Mouse (Mus musculus): Measurements from ENCODE around the gene Olfr1087.
"Not testable (repeated sequence)": the region's sequence is repeated elsewhere in the genome, so short reads cannot be mapped to it uniquely, and the experiment has no call there.

The Olfr1087 gene

GRCm38 (mm10) chr2:86698295-86698694, at the start of gene Olfr1087:
Olfr1087 (minus strand) TSS chr2:86698395.
- DNase-seq (ENCODE audit: low spot score in 2 of 2) = no peak

- DNase-seq (ENCODE audit: low spot score in 2 of 2) = no peak
Measured at GRCm38 (mm10) chr2:86733601-86734000, 35.4 kb upstream of the Olfr1087 start, which contains the start of gene Olfr1089. Olfr1089 (minus strand) TSS chr2:86733701.

GRCm38 (mm10) chr2:86679992-86680391, 18.2 kb downstream of the Olfr1087 start, which contains the start of gene Olfr1086:
Olfr1086 (minus strand) TSS chr2:86680092.
- no peak for DNase-seq (ENCODE audit: low spot score in 2 of 2)

GRCm38 (mm10) chr2:86661919-86662318, 36.3 kb downstream of the Olfr1087 start, which contains the start of gene Olfr1085:
Olfr1085 (minus strand) TSS chr2:86662019.
- no peak for DNase-seq (ENCODE audit: low spot score in 2 of 2)

GRCm38 (mm10) chr2:86639625-86640024, 58.6 kb downstream of the Olfr1087 start, which contains the start of gene Olfr1084:
Olfr1084 (minus strand) TSS chr2:86639725.
- not testable (repeated sequence) for DNase-seq (ENCODE audit: low spot score in 2 of 2)
